Mouse (Mus musculus): ENCODE data around the gene Nmur1. TPM values are rescaled to one million over a fixed set of nuclear protein-coding genes. Genes with fewer than 3 reads are reported as not detected.

The Nmur1 gene
- polyA plus RNA-seq, 1 experiment from 2014 or later, result not detected

DNA sequence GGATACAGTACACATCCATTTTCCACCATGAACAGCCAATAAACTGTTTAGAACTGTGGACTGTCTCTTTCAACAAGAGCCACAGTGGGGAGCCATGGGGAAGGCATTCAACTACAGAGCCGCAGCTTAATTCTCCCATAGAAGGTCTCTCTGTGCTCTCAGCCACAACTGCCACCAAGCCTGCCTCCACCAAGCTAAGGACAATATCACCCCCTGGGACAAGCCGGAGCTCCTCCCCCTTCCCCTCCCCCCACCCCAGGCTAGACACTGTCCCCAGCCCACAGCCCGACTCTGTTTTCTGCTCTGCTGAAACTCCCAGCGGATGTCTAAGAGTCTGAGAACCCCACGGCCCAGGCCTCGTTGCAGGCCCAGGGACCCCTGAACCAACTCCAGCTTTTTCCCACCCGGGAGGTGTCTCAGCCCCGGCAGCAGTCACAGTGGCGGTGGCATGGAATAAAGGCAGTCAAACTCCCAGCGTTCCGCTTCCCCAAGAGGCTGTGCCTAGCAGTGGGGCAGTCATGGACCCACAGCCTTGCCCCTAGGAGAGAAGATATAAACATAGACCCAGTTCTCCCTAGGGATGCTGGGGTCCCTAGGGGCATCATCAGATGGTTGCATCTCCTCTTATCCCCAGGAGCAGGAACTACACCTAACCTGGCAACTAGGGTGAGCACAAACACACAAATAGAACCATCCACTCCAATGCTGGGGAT, 1.0 kb downstream of the Nmur1 start:
- Histone ChIP-seq H3K4me3 (no peak overlapping the region), H3K9ac (replicated peaks) (no peak overlapping the region; the same call in 1 of the 2 replicates)
- 11% methylated on average over 11 of the region's 11 CpGs for WGBS

GRCm38 (mm10) chr1:86424336-86424735, 1.7 kb downstream of the Nmur1 start:
- Histone ChIP-seq H3K4me1 (peaks cover 25% of the 10 kb centered on the region), H3K9ac (replicated peaks) (no peak overlapping the region), H3K36me3 (no peaks in the 10 kb centered on the region), H3K9me3 (no peaks in the 10 kb centered on the region), H3K4me3 (no peak overlapping the region), H3K27me3 (no peaks in the 10 kb centered on the region), H3K4me2 (replicated peaks) (no peak overlapping the region), H3K27ac (replicated peaks) (peak overlapping the region; percentile 84)
- 81% methylated on average over 1 of the region's 1 CpGs for WGBS
- 0 out of 2 replicates have a peak, but pooled peaks have one; percentile 7 for ATAC-seq (ENCODE audit: low FRiP score, low read depth)

More for the DNA sequence above, 1.0 kb downstream of the Nmur1 start:
- H3K4me2 ChIP-seq (replicated peaks), result peak overlapping the region; percentile 27
- peak; percentile 85 for ATAC-seq (ENCODE audit: low FRiP score, low read depth)
- peak overlapping the region; percentile 84 for H3K27ac ChIP-seq (replicated peaks)
- H3K27me3 ChIP-seq, result no peaks in the 10 kb centered on the region
- no peaks in the 10 kb centered on the region for H3K36me3 ChIP-seq
- no peaks in the 10 kb centered on the region for H3K9me3 ChIP-seq
- peaks cover 29% of the 10 kb centered on the region for H3K4me1 ChIP-seq

DNA sequence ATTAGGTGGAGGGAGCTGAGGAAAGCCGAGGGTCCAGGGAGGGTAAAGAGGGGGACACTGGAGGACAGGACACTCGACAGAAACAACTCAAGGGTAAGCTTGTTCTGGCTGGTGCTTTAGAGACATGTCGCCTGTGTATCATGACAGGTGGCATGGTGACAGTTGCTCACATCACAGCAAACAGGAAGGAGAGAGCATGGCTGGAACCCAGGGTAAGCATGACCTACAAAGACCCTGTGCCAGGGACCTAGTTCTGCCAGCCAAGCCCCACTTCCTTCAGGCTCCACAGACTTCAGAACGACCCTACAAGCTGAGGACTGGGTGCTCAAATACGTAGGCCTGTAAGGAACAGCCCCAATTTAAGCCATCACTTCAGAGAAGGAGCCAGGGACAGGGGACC, 2.1 kb downstream of the Nmur1 start:
- ATAC-seq (ENCODE audit: low FRiP score, low read depth), result no peak
- no peaks in the 10 kb centered on the region for H3K27me3 ChIP-seq
- 76% methylated on average over 5 of the region's 5 CpGs for WGBS

GRCm38 (mm10) chr1:86421007-86421406, 5.0 kb downstream of the Nmur1 start:
- no peaks in the 10 kb centered on the region for H3K9me3 ChIP-seq
- 26% methylated on average over 10 of the region's 10 CpGs for WGBS
- H3K4me2 ChIP-seq (replicated peaks), result no peak overlapping the region
- H3K4me1 ChIP-seq, result peaks cover 25% of the 10 kb centered on the region
- peak overlapping the region; percentile 35 for H3K9ac ChIP-seq (replicated peaks)
- H3K27ac ChIP-seq (replicated peaks), result no peak overlapping the region
- H3K36me3 ChIP-seq, result no peaks in the 10 kb centered on the region
- no peak for ATAC-seq (ENCODE audit: low FRiP score, low read depth)
- no peaks in the 10 kb centered on the region for H3K27me3 ChIP-seq
- H3K4me3 ChIP-seq, result no peak overlapping the region

More for the DNA sequence above, 2.1 kb downstream of the Nmur1 start:
- Histone ChIP-seq H3K9ac (replicated peaks) (no peak overlapping the region), H3K9me3 (no peaks in the 10 kb centered on the region), H3K4me2 (replicated peaks) (no peak overlapping the region), H3K4me3 (no peak overlapping the region), H3K36me3 (no peaks in the 10 kb centered on the region), H3K4me1 (peaks cover 25% of the 10 kb centered on the region), H3K27ac (replicated peaks) (peak overlapping the region; percentile 84)

DNA sequence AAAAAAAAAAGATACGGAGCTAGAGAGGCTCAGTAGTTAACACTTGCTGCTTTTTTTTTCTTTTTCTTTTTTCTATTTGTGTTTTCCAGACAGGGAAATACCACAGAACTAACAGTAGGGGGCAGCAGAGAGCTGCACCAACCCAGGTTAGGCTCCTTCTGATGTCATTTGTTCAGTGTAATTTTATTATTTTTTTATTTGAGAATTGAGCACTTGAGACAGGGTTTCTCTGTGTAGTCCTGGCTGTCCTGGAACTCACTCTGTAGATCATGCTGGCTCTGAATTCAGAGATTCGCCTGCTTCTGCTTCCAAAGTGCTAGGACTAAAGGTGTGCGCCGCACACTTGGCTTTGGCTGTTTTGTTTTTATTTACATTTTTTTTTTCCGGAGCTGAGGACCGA, 9.7 kb downstream of the Nmur1 start:
- H3K4me2 ChIP-seq (replicated peaks), result no peak overlapping the region
- ATAC-seq (ENCODE audit: low FRiP score, low read depth), result no peak
- no peaks in the 10 kb centered on the region for H3K36me3 ChIP-seq
- H3K27ac ChIP-seq (replicated peaks), result no peak overlapping the region
- H3K27me3 ChIP-seq, result no peaks in the 10 kb centered on the region
- WGBS, result 59% methylated on average over 6 of the region's 6 CpGs
- H3K9ac ChIP-seq (replicated peaks), result no peak overlapping the region
- H3K9me3 ChIP-seq, result no peaks in the 10 kb centered on the region
- no peak overlapping the region for H3K4me3 ChIP-seq
- H3K4me1 ChIP-seq, result peaks cover 5% of the 10 kb centered on the region

DNA sequence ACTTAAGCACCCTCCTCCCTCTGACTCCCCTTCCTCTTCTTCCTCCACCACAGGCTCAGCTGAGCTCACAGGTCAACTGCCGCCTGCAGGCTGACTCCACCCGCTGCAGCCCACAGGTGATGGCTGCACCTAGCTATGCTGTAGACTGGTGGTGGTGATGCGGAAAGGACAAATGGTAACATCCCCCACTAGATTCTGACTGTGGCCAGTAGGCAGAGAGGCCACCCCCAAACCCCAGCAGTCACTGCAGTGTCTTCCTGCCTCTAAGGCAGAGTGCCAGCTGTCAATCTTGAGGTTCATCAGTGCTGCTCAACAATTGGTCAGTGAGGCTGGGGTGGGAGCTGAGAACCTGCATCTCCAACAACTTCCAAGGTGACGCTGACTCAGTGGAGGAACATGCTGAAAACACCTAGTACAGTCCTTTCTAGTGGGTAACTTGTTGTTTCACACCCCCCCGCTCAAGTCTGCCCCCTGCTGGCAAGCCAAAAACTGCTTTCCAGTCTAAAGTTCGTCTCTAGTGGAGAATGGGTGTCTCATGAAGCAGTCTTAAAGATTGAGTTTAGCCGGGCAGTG, 10.3 kb downstream of the Nmur1 start:
- Histone ChIP-seq H3K9me3 (no peaks in the 10 kb centered on the region), H3K27ac (replicated peaks) (no peak overlapping the region), H3K4me3 (no peak overlapping the region), H3K9ac (replicated peaks) (no peak overlapping the region), H3K36me3 (no peaks in the 10 kb centered on the region), H3K27me3 (no peaks in the 10 kb centered on the region), H3K4me2 (replicated peaks) (no peak overlapping the region), H3K4me1 (no peaks in the 10 kb centered on the region)
- peak; percentile 30; the same call in 1 of the 2 replicates for ATAC-seq (ENCODE audit: low FRiP score, low read depth)
- WGBS, result 74% methylated on average over 7 of the region's 7 CpGs

DNA sequence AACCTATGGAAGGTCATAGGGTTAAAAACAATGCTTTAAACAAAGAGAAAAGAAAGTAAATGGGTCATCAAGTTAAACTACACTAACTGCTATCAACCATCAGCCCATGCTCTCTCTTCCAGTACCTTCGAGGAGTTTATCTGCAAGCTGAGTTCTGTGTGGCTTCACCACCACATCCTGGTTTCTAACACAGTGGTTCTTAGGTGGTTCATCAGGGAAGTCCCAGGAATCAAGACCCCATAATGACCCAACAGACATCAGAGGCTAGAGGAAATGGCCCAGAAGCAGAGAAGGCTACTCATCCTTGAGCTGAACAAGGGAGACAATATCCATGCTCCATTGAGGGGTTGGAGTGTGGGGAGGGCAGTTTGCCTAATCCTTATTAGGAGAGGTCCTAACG, 10.9 kb downstream of the Nmur1 start:
- Histone ChIP-seq H3K9ac (replicated peaks) (no peak overlapping the region), H3K36me3 (no peaks in the 10 kb centered on the region), H3K4me1 (no peaks in the 10 kb centered on the region), H3K27ac (replicated peaks) (no peak overlapping the region), H3K4me3 (no peak overlapping the region), H3K9me3 (no peaks in the 10 kb centered on the region), H3K4me2 (replicated peaks) (no peak overlapping the region), H3K27me3 (no peaks in the 10 kb centered on the region)
- ATAC-seq (ENCODE audit: low FRiP score, low read depth), result no peak
- 69% methylated on average over 2 of the region's 2 CpGs for WGBS

DNA sequence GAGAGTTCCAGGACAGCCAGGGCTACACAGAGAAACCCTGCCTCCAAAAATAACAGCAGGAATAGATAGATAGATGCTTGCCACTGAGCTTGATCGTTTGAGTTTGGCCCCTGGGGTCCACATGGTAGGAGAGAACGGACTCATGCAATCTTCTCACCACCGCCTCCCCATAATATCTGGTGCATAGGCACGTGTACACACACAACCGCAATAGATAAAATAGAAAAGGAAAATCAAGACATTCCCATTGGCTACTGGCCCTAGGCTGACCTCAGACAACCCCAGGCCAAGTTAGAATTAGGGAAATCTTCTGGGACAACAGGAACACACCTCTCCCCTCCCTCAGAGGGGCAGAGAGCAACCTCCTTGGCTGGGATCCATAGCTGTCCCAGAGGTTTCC, 11.3 kb downstream of the Nmur1 start:
- Histone ChIP-seq H3K27ac (replicated peaks) (no peak overlapping the region), H3K27me3 (no peaks in the 10 kb centered on the region), H3K4me2 (replicated peaks) (no peak overlapping the region), H3K9ac (replicated peaks) (no peak overlapping the region), H3K36me3 (no peaks in the 10 kb centered on the region), H3K4me3 (no peak overlapping the region), H3K9me3 (no peaks in the 10 kb centered on the region), H3K4me1 (no peaks in the 10 kb centered on the region)
- WGBS, result 86% methylated on average over 5 of the region's 5 CpGs
- no peak for ATAC-seq (ENCODE audit: low FRiP score, low read depth)

GRCm38 (mm10) chr1:86409476-86409875, 16.6 kb downstream of the Nmur1 start:
- no peaks in the 10 kb centered on the region for H3K27me3 ChIP-seq
- no peak for ATAC-seq (ENCODE audit: low FRiP score, low read depth)
- no peak overlapping the region for H3K9ac ChIP-seq (replicated peaks)
- no peak overlapping the region for H3K4me3 ChIP-seq
- WGBS, result 96% methylated on average over 2 of the region's 2 CpGs
- no peak overlapping the region for H3K4me2 ChIP-seq (replicated peaks)
- H3K4me1 ChIP-seq, result no peaks in the 10 kb centered on the region
- no peaks in the 10 kb centered on the region for H3K9me3 ChIP-seq
- H3K27ac ChIP-seq (replicated peaks), result no peak overlapping the region
- H3K36me3 ChIP-seq, result no peaks in the 10 kb centered on the region

- no peak overlapping the region for H3K4me2 ChIP-seq (replicated peaks)
- H3K27ac ChIP-seq (replicated peaks), result no peak overlapping the region
- H3K4me1 ChIP-seq, result no peaks in the 10 kb centered on the region
- ATAC-seq (ENCODE audit: low FRiP score, low read depth), result no peak
- no peaks in the 10 kb centered on the region for H3K9me3 ChIP-seq
- no peak overlapping the region for H3K9ac ChIP-seq (replicated peaks)
- no peaks in the 10 kb centered on the region for H3K36me3 ChIP-seq
- no peaks in the 10 kb centered on the region for H3K27me3 ChIP-seq
- 84% methylated on average over 10 of the region's 10 CpGs for WGBS
- H3K4me3 ChIP-seq, result no peak overlapping the region
These were observed 17.5 kb downstream of the Nmur1 start for GRCm38 (mm10) chr1:86408515-86408914.

DNA sequence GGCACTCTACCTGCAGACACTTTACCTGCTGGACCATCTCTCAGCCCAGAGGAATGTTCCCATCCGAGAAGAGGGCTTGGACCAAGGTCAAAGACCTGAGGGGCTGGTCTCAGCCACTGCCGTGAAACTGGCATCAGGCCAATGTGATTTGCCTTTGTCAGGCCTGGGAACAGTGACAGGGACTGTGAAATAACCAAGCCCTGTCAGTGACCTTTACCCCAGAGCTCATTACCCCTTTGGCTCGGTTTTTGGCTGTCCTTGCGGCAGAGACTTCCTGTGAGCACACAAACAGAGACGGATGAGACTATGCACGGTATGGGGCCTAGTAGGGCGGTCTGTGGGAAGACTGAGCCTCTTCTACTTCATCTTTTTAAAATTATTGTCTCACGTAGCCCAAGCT, 19.1 kb downstream of the Nmur1 start:
- Histone ChIP-seq H3K4me3 (no peak overlapping the region), H3K4me1 (no peaks in the 10 kb centered on the region), H3K9me3 (no peaks in the 10 kb centered on the region), H3K9ac (replicated peaks) (no peak overlapping the region), H3K27ac (replicated peaks) (no peak overlapping the region), H3K4me2 (replicated peaks) (no peak overlapping the region), H3K27me3 (no peaks in the 10 kb centered on the region), H3K36me3 (no peaks in the 10 kb centered on the region)
- 79% methylated on average over 8 of the region's 8 CpGs for WGBS
- no peak for ATAC-seq (ENCODE audit: low FRiP score, low read depth)

DNA sequence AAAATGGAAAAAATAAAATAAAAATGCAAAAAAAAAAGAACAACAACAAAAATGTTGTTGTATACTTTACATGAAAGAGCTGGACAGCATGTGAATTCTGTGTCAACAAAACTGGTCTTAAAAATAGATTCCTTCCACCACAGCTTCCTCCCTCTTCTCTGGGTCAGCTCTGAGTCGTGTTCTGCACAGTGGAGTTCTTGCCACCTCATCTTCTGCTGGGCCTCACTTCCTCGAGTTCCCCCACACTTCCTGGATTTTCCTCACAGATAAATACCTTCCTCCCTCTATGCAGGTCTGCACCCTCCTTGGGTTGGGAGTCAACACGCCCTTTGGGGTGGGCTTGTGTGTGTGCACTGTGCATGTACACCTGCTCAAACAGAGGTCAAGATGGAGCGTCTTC, 19.7 kb downstream of the Nmur1 start:
- ATAC-seq (ENCODE audit: low FRiP score, low read depth), result no peak

More for the DNA sequence above, 19.7 kb downstream of the Nmur1 start:
- Histone ChIP-seq H3K9ac (replicated peaks) (no peak overlapping the region), H3K4me3 (no peak overlapping the region), H3K4me1 (no peaks in the 10 kb centered on the region), H3K27me3 (no peaks in the 10 kb centered on the region), H3K36me3 (no peaks in the 10 kb centered on the region), H3K9me3 (no peaks in the 10 kb centered on the region), H3K4me2 (replicated peaks) (no peak overlapping the region), H3K27ac (replicated peaks) (no peak overlapping the region)
- WGBS, result 80% methylated on average over 4 of the region's 4 CpGs
